Mouse (Mus musculus) common myeloid progenitor, adult 5-6 weeks (primary cell): Measurements from ENCODE around the gene Kcnq2. TPM values are rescaled to one million over a fixed set of nuclear protein-coding genes. Genes with fewer than 3 reads are reported as not detected.

Source experiments
- ATAC-seq: replicated peaks from 2 replicates; pipeline ENCODE4 v1.8.0; 2016; ENCODE audit warnings: low read depth, mild to moderate bottlenecking, moderate TSS enrichment, inconsistent platforms; ENCODE audit not compliant: poor library complexity, severe bottlenecking
- total RNA-seq: library from RNA; stranded (forward); fragments of 200-1000, 187-1606 nt; gene quantifications from 2 replicates; pipeline ENCODE4 v1.2.3, GENCODE M21; 2017

Kcnq2 gene
- total RNA-seq, 1 experiment from 2014 or later = 0.09 TPM

DNA sequence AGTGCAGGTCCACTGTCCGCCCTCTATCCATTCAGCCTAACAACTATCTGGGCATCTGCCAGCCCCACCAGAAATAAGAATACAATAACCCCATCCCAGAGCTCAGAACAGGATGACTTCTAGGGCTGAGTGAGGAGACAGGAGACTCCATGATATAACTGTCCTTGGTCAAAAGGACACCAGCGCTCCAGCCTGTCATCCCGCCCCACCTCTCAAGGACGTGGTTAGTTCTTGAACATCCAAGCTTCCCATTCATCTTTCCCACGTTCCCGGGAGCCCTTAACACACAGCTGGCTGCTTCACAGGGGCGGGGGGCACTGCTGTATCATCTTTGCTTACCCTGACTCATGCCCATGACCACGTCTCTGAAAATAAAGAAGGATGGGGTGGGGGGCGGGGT, 86.1 kb downstream of the Kcnq2 start:
- no peak for ATAC-seq

DNA sequence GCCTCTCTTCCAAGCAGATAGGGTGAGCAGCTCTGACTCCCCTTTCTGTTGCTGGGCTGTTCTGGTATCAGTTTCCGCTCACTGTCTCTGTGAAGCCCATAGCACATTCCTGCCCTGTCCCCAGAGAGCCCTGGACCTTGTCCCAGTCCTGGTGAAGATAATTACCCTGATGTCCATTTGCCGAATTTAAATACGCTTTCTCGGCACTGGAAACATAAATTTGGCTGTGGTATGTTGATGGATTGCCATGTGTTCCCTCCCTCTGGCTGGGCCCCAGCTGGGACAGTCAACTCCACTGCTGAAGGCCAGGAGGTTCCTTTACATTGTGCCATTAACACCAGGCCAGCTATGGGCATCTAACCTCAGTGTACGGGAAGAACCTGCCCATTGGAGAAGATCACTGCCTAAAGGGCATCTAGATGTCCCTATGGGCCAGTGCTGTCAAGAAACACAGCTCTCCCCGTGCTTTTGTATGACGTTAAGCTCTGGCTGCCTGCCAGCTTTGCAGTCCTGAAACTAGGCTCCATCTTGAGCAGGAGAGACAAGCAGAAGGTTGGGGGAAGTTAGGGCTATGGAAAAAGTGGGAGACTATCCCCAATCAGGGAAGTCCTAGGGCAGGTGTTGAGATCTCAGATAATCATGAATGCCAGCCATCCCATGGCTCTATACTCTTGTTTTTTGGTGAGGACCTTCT, 86.7 kb downstream of the Kcnq2 start:
- ATAC-seq = no peak

DNA sequence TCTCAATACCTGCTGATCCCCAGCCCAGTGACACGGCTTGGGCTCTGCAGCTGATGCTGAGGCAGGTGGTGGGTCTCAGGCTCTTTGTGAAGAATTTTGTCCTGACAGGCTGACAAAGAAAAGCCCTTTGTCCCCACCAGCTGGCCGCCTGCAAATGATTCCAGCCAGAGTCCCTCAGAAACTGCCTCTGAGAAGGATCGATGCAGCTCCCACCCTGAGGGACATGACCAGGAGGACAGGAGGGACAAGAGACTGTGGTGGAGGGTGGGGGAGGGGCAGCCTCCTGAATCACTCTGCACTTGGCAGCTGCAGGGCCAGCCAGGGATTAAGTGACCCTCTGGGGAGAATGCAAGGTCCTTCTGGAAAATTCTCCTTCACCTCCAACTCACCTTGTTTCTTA, 91.1 kb downstream of the Kcnq2 start:
- ATAC-seq = no peak

DNA sequence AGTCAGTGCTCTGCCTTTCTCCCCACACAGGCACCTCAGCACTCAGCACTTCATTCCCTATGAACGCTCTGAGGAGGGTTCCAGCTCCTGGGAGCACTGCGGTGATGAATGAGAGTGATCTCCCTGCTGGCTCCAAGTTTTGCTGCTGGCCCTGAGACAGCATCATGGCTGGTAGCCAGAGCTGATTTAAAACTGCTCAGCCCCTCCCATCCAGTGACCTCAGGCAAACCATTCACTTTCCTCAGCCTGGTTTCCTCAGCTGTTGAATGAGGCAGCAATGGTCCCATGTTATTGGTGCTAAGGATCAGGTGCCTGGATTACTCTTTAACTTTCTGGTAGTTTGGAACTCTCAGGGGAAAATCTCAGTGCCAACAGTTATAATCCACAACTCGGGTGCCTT, 91.7 kb downstream of the Kcnq2 start, which contains the start of gene Chrna4:
Gene Chrna4, minus strand, starts transcription at position 110 of the 400 bp plus-strand sequence.
- ATAC-seq = no peak

DNA sequence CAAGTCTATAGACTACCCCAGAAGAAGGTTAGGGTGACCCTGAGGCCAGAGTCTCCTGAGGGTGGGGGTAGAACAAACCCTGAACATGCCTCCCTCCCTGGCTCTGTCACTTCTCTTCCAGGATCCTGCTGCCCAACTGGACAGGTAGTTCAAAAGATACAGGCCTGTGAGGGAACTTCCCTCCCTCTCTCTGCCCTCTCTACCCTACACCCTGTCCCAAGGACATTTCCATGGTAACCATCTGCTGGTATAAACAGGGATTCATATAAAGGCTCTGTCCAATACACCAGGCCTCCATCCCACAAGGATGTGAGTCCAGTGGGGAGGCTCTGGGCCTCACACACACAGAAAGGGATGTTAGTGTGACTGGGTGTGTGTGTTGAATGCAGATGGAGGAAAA, 92.7 kb downstream of the Kcnq2 start:
- ATAC-seq = no peak

DNA sequence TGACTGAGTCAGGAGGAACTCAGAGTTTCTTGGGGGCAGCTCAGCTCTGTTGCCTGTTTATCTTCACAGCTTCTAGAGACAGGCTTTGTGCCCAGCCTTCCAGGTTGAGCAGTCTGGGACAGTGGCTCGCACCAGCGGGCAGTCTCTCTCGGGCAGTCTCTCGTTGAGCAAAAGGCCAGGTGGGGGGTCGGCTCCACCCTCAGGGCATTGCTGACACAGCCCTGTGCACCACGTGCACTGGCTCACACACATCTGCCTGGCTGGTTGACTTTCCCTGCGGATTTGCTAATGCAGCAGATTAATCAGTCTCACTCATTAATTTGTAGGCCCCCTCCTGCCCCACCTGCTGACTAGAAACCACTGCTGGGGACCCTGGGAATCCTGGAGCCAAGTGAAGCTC, 93.2 kb downstream of the Kcnq2 start:
- no peak for ATAC-seq

DNA sequence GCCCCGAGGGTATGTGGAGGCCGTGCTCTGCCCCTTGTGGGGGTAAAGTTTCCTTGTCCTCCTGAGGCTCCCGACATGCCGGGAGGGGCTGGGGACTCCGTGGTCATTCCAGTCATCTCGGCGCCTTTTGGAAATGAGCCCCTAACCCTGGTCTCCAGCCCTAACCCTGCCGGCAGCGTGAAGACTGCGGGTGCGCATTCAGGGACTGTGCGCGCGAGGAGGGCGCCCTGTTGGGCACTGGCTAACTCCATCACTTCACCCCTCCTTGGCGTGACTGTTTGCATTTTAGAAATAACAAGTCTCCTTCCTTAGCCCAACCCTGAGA, 95.8 kb downstream of the Kcnq2 start:
- ATAC-seq = no peak

DNA sequence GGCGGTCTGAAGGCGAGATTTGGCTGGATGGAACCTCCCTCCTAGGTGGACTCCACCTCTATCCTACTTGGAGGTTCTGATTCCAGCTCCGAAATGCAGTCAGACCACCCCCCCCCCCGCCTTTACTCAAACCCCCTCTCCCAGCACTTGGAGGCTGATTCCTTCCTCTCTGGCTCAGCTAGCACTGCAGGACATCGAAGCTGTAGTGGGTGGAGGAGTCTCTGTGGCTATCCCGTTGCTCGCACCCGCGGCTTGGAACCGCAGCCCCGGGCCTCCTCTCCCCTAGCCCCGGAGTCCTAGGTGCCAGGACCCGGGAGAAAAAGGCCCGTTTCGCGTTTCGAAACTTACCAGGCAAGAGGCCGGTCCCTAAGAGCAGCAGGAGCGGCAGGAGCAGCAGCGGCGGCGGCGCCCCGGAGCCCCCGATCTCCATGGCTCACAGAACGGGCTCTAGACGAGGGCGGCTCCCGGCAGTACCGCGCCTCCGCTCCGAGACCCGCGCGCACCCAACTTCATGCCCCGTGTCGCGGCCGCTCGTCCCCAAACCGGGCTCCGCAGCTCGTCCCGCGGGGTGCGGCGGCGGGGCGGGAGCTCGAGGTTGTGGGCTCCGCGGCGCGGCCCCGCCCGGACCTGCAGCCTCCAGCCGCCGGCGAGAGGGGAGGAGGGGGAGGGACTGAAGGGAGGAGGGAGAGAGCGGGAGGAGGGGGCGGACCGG, 96.3 kb downstream of the Kcnq2 start:
- ATAC-seq = no peak

DNA sequence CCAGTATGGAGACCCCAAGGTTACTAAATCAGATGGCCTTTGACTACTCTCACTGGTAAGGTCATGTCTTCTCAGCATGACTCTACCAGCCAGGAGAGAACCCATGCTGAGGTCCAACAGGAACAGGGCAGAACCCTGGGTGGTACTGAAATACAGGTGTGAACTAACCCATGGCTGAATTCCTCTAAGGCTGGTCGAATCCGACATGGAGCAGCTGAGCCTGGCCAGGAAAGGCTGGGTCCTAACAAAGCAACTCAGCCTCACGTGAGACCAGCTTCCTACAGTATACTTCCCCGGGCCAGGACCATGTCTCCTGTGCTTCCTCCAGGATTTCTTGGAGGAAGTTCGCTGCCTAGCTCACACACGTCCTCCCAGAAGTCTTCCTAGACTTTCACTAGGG, 98.5 kb downstream of the Kcnq2 start:
- no peak for ATAC-seq

DNA sequence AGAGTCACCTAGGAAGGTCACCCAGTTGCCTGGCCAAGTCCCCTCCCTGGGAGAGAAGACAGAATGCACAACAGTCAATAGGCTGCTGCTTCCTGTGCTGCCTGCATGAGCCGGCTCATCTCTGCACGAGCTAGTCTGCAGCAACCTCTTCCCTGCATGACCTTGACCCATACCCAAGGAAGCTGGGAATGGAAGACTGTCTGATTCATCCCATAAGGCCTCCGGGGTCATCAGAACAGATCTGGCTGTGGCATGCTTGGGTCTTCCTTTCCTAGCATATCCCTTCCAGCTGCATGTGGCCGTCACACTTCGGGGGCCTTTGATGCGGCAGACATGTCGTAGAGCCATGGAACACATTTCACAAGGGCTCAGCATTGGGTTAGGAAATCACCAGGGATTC, 99.9 kb downstream of the Kcnq2 start:
- ATAC-seq = no peak

DNA sequence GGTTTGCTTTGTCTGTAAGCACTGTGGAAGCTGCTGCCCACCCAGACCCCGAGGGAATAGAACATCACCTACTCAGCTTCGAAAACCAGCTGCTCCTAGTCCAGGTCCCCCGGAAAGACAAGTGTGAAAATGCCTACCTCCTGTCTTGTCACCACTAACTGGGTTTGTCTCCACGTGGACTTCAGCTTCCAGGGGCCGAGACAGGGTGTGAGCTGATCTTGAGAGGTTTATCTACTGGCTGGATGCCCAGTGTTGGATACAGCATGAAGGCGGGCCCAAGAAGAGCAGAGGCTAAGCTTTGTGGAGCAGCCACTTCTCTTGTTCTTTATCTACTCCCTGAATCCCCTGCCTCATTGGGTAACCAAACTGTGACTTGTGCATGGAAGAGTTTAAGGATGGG, 101.8 kb downstream of the Kcnq2 start:
- ATAC-seq = no peak

DNA sequence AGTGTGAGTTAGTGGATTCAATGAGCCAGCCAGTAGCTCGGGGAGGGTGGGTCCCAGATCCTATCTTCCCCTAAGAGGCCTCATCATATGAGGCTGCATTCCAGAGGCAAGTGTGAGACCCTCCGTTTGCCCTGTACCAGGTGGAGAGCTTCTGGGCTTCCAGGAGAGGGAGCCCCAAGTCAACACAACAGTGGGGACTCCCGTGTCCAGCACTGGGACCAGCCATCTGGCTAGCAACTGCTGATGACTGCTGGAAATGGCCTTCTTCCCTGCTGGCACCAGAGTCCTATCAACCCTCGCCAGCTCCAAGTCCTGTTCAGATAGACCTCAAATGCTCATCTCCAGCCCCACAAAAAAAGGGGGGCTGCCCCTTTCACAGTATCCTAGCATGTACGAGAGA, 102.7 kb downstream of the Kcnq2 start:
- ATAC-seq = no peak

DNA sequence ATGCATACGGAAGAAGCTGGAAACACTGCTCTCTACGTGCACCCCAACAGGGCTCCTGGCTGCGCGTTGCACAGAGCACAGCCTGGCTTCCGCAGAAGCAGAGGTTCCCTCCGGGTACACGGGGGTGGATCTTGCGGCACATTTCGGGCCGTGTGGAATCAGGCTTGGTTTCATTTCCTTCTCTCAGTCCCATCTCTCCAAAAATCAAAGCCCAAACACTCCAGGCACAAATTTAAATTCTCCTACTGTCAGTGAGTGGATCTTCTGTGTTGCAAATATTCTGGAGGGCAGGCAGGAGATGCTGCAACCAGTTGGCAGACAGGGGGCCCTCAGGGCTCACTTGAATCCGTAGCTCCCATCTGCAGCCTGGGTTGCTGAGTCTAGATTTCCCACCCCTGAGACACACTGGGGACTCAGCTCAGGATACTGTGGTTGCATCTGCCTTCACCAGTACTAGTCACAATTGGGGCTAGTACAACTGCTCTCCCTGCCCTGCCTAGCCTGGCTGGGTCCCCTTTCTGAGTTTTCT, 103.6 kb downstream of the Kcnq2 start:
- ATAC-seq = no peak

Other genes with a start within 250 kb of the Kcnq2 start
- gene Ythdf1, start 214.4 kb downstream of the Kcnq2 start, total RNA-seq = 34.4 and 41.8 TPM in 2 replicates
- not detected in 2 replicates for gene Birc7, start 206.3 kb downstream of the Kcnq2 start, total RNA-seq
- not detected in 2 replicates for gene Nkain4, start 180.6 kb downstream of the Kcnq2 start, total RNA-seq
- gene Arfgap1, start 168.1 kb downstream of the Kcnq2 start, total RNA-seq = 23.0 and 24.4 TPM in 2 replicates
- not detected in 2 replicates for gene Col20a1, start 148.8 kb downstream of the Kcnq2 start, total RNA-seq
- not detected in 2 replicates for gene Chrna4, start 91.8 kb downstream of the Kcnq2 start, total RNA-seq
- not detected in 2 replicates for gene Eef1a2, start 21.7 kb upstream of the Kcnq2 start, total RNA-seq
- gene Ppdpf, start 51.9 kb upstream of the Kcnq2 start, total RNA-seq = 70.0 and 92.5 TPM in 2 replicates
- gene Ptk6, start 67.5 kb upstream of the Kcnq2 start, total RNA-seq = not detected in 2 replicates
- gene Srms, start 77.9 kb upstream of the Kcnq2 start, total RNA-seq = not detected in 2 replicates
- not detected in 2 replicates for gene Fndc11, start 84.7 kb upstream of the Kcnq2 start, total RNA-seq
- 5.5 and 7.1 TPM in 2 replicates for gene Helz2, start 106.7 kb upstream of the Kcnq2 start, total RNA-seq
- 8.3 and 19.7 TPM in 2 replicates for gene Gmeb2, start 152.7 kb upstream of the Kcnq2 start, total RNA-seq
- not detected in 2 replicates for gene Stmn3, start 179.2 kb upstream of the Kcnq2 start, total RNA-seq
- gene Rtel1, start 184.4 kb upstream of the Kcnq2 start, total RNA-seq = 43.2 and 54.8 TPM in 2 replicates
- 34.4 and 38.0 TPM in 2 replicates for gene Zgpat, start 229.6 kb upstream of the Kcnq2 start, total RNA-seq
- 39.3 and 82.5 TPM in 2 replicates for gene Arfrp1, start 230.1 kb upstream of the Kcnq2 start, total RNA-seq
- 9.2 and 30.3 TPM in 2 replicates for gene Lime1, start 244.8 kb upstream of the Kcnq2 start, total RNA-seq